Mouse (Mus musculus): Measurements from ENCODE around the gene Selp.

DNA sequence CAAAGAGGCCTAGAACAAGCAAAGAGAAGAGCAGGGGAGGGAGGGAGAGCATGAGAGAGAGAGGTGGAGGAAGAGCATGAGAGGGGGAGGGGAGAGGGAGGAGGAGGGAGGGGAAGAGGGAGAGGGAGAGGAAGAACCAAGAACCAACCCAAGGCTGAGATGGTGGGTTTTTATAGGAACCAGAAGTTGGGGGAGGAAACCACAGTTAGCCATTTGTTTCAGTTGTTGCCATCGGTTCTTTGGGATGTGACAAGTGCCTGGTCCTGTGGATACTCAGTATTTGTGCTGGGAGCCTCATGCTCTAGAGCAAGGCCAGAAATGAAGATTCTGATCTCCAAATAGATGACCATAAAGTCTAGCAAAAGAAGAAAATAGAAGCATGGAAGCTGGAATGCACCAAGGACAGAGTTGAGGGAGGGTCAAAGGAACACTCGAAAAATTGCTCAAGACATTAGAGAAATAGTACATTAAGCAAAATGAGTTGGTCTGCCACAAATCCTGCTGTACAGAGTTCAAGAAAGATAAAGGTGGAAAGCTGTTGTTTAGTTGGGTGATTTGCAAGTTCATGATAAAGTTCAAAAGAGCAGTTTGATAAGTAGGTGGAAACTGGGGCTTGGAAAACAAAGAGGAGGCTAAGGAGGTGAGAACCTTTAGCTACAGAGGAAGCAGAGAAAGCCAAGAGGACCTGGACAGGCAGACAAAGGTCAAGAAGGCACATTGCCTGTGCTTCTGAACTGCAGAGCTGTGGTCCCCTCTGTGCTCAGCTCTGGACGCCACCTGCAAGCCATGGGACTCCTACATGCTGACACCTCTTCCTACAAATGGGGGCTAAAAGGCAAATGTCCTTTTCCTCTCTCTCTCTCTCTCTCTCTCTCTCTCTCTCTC, 5.1 kb downstream of the Selp start:
- TF ChIP-seq POLR2A (IDR thresholded peaks at IDR 0.05; ENCODE audit: control insufficient read depth, low read depth, low read length) (no peak), CTCF (IDR thresholded peaks at IDR 0.05; ENCODE audit: control insufficient read depth, insufficient read depth, insufficient replicate concordance, low read depth, low read length) (no peak)

All from testis, adult 2 months (tissue).